Mouse (Mus musculus) G1E (cell line): ENCODE results near the gene Hs3st2.

Experiments
- CTCF ChIP-seq: IDR thresholded peaks from 2 replicates; pipeline ENCODE4 v1.5.1; 2012; ENCODE audit warnings: low read depth, low read length, inconsistent platforms, mixed read lengths
- GATA1 ChIP-seq: IDR thresholded peaks from 2 replicates; pipeline ENCODE4 v1.6.1; 2012; ENCODE audit warnings: borderline replicate concordance, low read length, inconsistent platforms, mixed read lengths
- GATA2 ChIP-seq: IDR thresholded peaks from 2 replicates; pipeline ENCODE4 v1.6.1; 2012; ENCODE audit warnings: low read depth, low read length, inconsistent platforms, borderline replicate concordance
- TAL1 ChIP-seq: conservative IDR thresholded peaks from 2 replicates; pipeline ENCODE4 v1.6.1; 2012; ENCODE audit warnings: low read depth, low read length, inconsistent platforms, mixed read lengths

DNA sequence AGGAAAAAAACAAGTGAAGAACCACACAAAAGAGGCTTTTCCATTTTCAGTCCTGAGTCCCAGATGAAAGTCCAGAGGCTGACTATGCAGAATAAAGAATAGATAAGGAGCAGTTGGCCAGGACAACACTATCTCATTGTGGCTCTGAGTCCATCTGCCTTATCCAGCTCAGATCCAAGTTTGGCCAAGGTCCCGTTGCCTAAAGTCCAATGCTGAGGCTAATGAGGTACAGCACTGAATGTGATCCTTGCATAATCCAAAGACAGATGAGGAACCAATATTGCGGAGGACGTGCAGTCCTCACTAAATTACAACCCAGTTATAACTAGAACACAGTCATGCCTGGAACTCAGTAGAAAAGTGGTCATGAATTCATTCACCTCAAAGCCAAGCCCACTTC, 130.5 kb downstream of the Hs3st2 start:
- no peak for TF ChIP-seq CTCF
- TF ChIP-seq TAL1: no peak
- TF ChIP-seq GATA2: no peak
- no peak for TF ChIP-seq GATA1
